Mouse (Mus musculus) ES-Bruce4 (cell line): ENCODE results near the gene Scfd2.

Experiments
- CTCF ChIP-seq: IDR thresholded peaks from one replicate; pipeline ENCODE4 v1.8.1; 2011; ENCODE audit warnings: low read depth, low read length
- EP300 ChIP-seq: IDR thresholded peaks from 2 replicates; pipeline ENCODE4 v1.6.1; 2011; ENCODE audit warnings: low read depth, low read length; ENCODE audit not compliant: insufficient read depth
- POLR2A ChIP-seq: IDR thresholded peaks from one replicate; pipeline ENCODE4 v1.8.1; 2011; ENCODE audit warnings: low read length; ENCODE audit not compliant: insufficient read depth

DNA sequence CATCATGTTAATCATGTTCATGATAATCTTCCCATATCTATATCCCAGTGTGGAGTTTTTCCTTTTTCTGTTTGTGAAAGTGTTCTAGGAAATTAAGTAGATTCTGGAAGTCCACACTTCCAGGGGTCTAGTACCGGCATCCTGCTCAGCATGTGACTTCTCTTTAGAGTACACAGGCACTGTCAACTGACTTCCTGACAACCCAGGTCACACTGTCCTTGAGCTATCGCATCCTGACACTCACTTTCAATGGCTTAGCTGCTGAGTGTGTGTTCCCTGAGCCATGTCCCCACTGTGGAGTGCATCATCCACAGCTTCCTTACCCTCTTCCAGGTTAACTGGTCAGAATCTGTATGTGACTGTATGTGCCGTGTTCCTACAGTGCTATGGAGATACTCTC, 258.2 kb downstream of the Scfd2 start:
- TF ChIP-seq CTCF, result no peak
- no peak for TF ChIP-seq EP300
- TF ChIP-seq POLR2A, result no peak
